Mouse (Mus musculus): ENCODE results near the gene Plekho1. TPM values are rescaled to one million over a fixed set of nuclear protein-coding genes. Genes with fewer than 3 reads are reported as not detected.
A peak's percentile ranks its signal among the peaks of the same experiment; 100 is the strongest.
"Not testable (repeated sequence)": the region's sequence is repeated elsewhere in the genome, so short reads cannot be mapped to it uniquely, and the experiment has no call there.

Gene Plekho1
- polyA plus RNA-seq, 1 experiment from 2014 or later: 95.1 TPM

DNA sequence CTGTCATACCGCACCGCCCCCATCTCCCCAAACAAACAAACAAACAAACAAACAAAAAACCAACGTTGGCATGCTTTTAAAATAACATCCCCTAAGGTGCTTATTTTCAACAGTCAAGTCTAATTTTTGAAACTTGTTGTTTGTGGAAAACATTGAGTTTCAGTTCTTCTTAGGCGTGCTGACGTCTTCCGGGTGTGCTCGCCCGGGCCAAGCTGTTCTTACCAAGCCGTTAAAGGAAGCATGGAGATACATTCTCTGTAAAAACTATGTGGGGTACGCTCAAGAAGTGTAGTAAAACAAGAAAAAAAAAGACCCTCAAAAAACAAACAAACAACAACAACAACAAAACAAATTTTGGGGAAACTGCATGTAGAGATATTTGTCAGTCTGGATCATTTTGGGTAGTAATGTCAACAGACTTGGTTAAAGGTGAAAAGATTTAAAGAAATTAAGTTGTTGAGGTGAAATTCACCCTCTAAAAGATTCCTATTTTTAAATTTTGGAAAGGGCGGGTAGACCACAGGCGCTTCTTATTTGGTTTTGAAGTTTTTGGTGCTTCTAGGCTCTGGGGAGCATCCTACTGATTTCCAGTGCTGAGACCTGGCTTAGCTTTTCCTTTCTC, 23.4 kb downstream of the Plekho1 start:
- Histone ChIP-seq H3K36me3 (replicated peaks) (no peaks in the 10 kb centered on the region), H3K9ac (no peak overlapping the region), H3K27ac (peak overlapping the region; percentile 92), H3K4me3 (replicated peaks) (peak overlapping the region; percentile 28), H3K9me3 (no peaks in the 10 kb centered on the region), H3K4me1 (peaks cover 22% of the 10 kb centered on the region), H3K27me3 (no peaks in the 10 kb centered on the region), H3K4me2 (peak overlapping the region; percentile 52)
- WGBS: 66% methylated on average over 12 of the region's 12 CpGs
- ATAC-seq (ENCODE audit: low FRiP score): no peak

- not testable (repeated sequence) for H3K4me2 ChIP-seq; H3K9ac ChIP-seq; H3K36me3 ChIP-seq (replicated peaks); H3K4me3 ChIP-seq (replicated peaks); H3K9me3 ChIP-seq; H3K27me3 ChIP-seq; H3K27ac ChIP-seq; ATAC-seq (ENCODE audit: low FRiP score)
- 57% methylated on average over 7 of the region's 7 CpGs for WGBS
- peaks cover 28% of the 10 kb centered on the region for H3K4me1 ChIP-seq
These were observed 25.1 kb downstream of the Plekho1 start for GRCm38 (mm10) chr3:95970661-95971060.

- ATAC-seq (ENCODE audit: low FRiP score): no peak
- 0 out of 2 replicates have a peak, but pooled peaks cover 6% of the 10 kb centered on the region for H3K27me3 ChIP-seq
- peaks cover 27% of the 10 kb centered on the region for H3K4me1 ChIP-seq
- WGBS: 82% methylated on average over 1 of the region's 1 CpGs
- no peak overlapping the region for H3K27ac ChIP-seq
- no peak overlapping the region for H3K4me3 ChIP-seq (replicated peaks)
- H3K9ac ChIP-seq: no peak overlapping the region
- no peaks in the 10 kb centered on the region for H3K36me3 ChIP-seq (replicated peaks)
- no peak overlapping the region for H3K4me2 ChIP-seq
- no peaks in the 10 kb centered on the region for H3K9me3 ChIP-seq
These were observed 26.5 kb downstream of the Plekho1 start for GRCm38 (mm10) chr3:95969277-95969676.

DNA sequence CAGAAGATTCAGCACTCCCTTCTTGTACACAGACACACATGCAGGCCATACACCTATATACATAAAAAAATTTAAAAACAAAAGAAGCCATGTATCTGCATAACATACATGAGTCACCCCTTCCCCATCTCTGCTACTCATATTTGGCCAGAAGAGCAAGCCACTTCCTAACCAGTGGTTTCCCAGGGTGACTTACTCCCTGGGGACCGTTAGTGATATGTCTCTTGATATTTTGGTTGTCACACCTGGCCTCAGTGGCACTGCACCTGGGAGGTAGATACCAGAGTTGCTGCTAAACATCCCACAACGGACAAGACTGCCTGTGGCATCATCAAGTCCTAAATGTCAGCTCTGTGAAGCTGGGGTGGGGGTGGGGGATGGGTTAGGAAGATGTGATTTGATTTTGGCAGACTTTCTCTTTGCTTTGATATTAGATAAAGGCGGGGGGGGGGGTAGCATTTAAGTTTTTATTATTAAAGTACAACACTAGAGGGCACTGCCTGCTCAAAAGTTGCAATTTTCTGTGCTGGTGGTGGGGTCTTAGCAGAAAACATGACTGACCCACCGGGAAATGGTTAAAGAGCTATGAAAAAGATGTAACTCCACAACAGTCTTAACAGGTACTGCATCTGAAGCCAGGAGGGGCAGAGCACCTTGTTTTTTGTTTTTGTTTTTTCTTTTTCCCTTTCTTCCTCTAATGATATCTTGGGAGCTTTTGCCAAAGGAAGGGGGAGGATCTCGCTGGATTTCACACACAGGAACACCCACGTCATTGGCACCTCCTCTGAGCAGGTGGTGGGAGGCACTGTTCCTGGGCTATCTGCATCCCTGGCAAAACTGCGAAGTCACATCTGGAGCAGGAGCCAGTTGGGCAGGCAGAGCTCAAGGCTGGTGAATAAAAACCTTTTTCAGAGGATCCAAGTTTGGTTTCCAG, 30.0 kb downstream of the Plekho1 start:
- 0 out of 2 replicates have a peak, but pooled peaks cover 6% of the 10 kb centered on the region for H3K27me3 ChIP-seq
- no peak overlapping the region for H3K4me3 ChIP-seq (replicated peaks)
- no peaks in the 10 kb centered on the region for H3K9me3 ChIP-seq
- H3K4me1 ChIP-seq: peaks cover 6% of the 10 kb centered on the region; the same call in 1 of the 2 replicates
- H3K9ac ChIP-seq: no peak overlapping the region
- WGBS: 14% methylated on average over 7 of the region's 7 CpGs
- no peaks in the 10 kb centered on the region for H3K36me3 ChIP-seq (replicated peaks)
- peak overlapping the region; percentile 36 for H3K4me2 ChIP-seq
- H3K27ac ChIP-seq: no peak overlapping the region
- ATAC-seq (ENCODE audit: low FRiP score): no peak

GRCm38 (mm10) chr3:95963681-95964080, 32.1 kb downstream of the Plekho1 start:
- no peak overlapping the region for H3K4me3 ChIP-seq (replicated peaks)
- peaks cover 6% of the 10 kb centered on the region; the same call in 1 of the 2 replicates for H3K4me1 ChIP-seq
- no peaks in the 10 kb centered on the region for H3K36me3 ChIP-seq (replicated peaks)
- no peak overlapping the region for H3K27ac ChIP-seq
- no peak overlapping the region for H3K4me2 ChIP-seq
- 45% methylated on average over 4 of the region's 4 CpGs for WGBS
- H3K9ac ChIP-seq: no peak overlapping the region
- ATAC-seq (ENCODE audit: low FRiP score): no peak
- 0 out of 2 replicates have a peak, but pooled peaks cover 6% of the 10 kb centered on the region for H3K27me3 ChIP-seq
- H3K9me3 ChIP-seq: no peaks in the 10 kb centered on the region

GRCm38 (mm10) chr3:95963230-95963629, 32.6 kb downstream of the Plekho1 start:
- 39% methylated on average over 2 of the region's 2 CpGs for WGBS

DNA sequence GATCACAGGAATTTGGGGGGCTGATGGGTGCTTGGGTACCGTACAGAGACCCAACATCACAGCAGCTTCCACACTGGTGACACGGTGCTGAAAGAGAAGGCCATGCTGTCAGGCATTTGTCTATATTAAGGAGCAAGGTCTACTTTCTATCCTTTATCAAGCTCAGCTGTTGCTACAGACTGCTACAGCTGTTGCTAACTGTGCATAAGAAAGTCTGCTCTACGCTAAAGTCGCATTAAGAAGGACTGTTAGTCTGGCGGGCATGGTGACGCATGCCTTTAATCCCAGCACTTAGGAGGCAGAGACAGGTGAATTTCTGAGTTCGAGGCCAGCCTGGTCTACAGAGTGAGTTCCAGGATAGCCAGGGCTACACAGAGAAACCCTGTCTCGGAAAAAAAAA, 33.6 kb downstream of the Plekho1 start:
- H3K9ac ChIP-seq; H3K27me3 ChIP-seq; H3K36me3 ChIP-seq (replicated peaks); H3K27ac ChIP-seq; H3K4me2 ChIP-seq; H3K4me3 ChIP-seq (replicated peaks); H3K4me1 ChIP-seq; ATAC-seq (ENCODE audit: low FRiP score); H3K9me3 ChIP-seq: not testable (repeated sequence)
- WGBS: 82% methylated on average over 8 of the region's 8 CpGs

More at GRCm38 (mm10) chr3:95963230-95963629, 32.6 kb downstream of the Plekho1 start:
- ATAC-seq (ENCODE audit: low FRiP score): no peak
- Histone ChIP-seq H3K9ac (no peak overlapping the region), H3K4me1 (peaks cover 6% of the 10 kb centered on the region; the same call in 1 of the 2 replicates), H3K9me3 (no peaks in the 10 kb centered on the region), H3K4me2 (no peak overlapping the region), H3K27me3 (0 out of 2 replicates have a peak, but pooled peaks cover 6% of the 10 kb centered on the region), H3K27ac (no peak overlapping the region), H3K4me3 (replicated peaks) (no peak overlapping the region), H3K36me3 (replicated peaks) (no peaks in the 10 kb centered on the region)

DNA sequence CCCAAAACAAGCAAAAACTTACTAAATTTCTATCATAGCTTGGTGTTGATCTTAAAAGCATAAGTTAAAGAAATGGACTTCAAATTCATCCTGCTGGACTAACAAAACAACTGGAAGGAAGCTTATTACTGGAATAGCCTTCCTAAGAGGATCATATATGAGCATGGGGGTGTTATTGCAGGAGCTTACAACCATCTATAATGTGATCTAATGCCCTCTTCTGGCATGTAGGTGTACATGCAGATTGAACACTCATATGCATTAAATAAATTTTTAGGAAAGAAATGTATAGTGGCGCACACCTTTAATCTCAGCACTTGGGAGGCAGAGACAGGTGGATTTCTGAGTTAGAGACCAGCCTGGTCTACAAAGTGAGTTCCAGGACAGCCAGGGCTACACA, 36.0 kb downstream of the Plekho1 start:
- no peak for ATAC-seq (ENCODE audit: low FRiP score)
- Histone ChIP-seq H3K4me2 (no peak overlapping the region), H3K9me3 (no peaks in the 10 kb centered on the region), H3K4me3 (replicated peaks) (no peak overlapping the region), H3K36me3 (replicated peaks) (no peaks in the 10 kb centered on the region), H3K4me1 (no peaks in the 10 kb centered on the region), H3K9ac (no peak overlapping the region), H3K27ac (no peak overlapping the region), H3K27me3 (no peaks in the 10 kb centered on the region)
- WGBS: 98% methylated on average over 1 of the region's 1 CpGs

DNA sequence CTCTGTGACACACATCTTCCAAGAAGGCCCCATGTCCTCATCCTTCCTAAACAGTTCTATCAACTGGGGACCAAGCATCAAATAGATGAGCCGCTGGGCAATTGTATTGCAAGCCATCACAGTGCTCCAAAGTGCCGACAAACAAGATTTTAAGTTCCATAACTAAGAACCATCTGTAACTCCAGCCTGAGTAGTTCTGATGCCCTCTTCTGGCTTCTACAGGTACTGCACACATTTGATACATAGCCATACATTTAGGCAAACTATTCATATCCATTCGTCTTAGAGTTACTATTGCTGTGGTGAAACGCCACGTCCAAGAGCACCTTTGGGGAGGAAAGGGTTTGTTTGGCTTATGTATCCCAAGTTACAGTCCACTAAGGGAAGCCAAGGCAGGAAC, 36.7 kb downstream of the Plekho1 start:
- no peak overlapping the region for H3K4me3 ChIP-seq (replicated peaks)
- no peak overlapping the region for H3K27ac ChIP-seq
- 87% methylated on average over 5 of the region's 5 CpGs for WGBS
- H3K4me2 ChIP-seq: no peak overlapping the region
- no peaks in the 10 kb centered on the region for H3K4me1 ChIP-seq
- H3K9me3 ChIP-seq: no peaks in the 10 kb centered on the region
- ATAC-seq (ENCODE audit: low FRiP score): no peak
- H3K27me3 ChIP-seq: no peaks in the 10 kb centered on the region
- H3K36me3 ChIP-seq (replicated peaks): no peaks in the 10 kb centered on the region
- H3K9ac ChIP-seq: no peak overlapping the region

DNA sequence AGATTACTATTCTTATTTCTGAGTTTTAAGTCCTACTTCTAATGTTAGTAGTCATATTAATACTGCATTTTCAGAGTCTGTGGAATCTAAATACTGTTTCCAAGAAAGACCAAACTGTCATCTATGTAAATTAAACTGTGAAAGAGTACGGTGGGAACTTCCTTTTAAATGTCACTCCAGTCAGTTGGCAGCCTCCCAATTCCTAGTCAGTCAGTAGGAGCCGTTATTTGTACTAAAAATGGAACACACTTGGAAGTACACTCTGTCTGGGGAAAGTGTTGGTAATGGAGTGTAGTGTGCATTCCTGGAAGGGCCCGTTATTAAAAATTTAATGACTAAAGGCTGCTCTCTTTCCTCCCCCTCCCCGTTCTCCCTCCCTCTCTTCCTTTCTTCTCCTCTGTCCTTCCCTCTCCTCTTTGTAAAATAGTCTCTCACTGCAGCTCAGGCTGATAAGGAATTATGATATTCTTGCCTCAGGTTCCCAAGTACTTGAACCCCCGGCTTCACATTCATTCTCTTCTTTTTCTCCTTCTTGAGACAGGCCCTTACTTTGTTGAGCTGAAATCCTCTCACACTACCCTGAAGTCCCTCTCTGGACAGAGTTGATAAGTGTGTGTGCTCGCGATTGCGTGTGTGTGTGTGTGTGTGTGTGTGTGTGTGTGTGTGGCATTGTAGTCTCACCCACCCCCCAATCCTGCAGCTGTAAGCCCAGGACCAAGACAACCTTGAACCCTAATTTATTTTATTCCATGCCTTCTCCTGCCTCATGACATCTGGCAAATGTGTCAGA, 38.2 kb downstream of the Plekho1 start:
- 69% methylated on average over 8 of the region's 8 CpGs for WGBS
- Histone ChIP-seq H3K27me3 (no peaks in the 10 kb centered on the region), H3K9me3 (no peaks in the 10 kb centered on the region), H3K4me1 (peaks cover 10% of the 10 kb centered on the region), H3K36me3 (replicated peaks) (no peaks in the 10 kb centered on the region), H3K27ac (0 out of 2 replicates have a peak overlapping the region, but pooled peaks have one; percentile 6), H3K9ac (no peak overlapping the region), H3K4me3 (replicated peaks) (no peak overlapping the region), H3K4me2 (no peak overlapping the region)
- ATAC-seq (ENCODE audit: low FRiP score): no peak

- Histone ChIP-seq H3K9me3 (no peaks in the 10 kb centered on the region), H3K4me2 (no peak overlapping the region), H3K4me3 (replicated peaks) (no peak overlapping the region), H3K9ac (no peak overlapping the region), H3K27me3 (no peaks in the 10 kb centered on the region), H3K4me1 (peaks cover 16% of the 10 kb centered on the region), H3K36me3 (replicated peaks) (no peaks in the 10 kb centered on the region), H3K27ac (no peak overlapping the region)
- no peak for ATAC-seq (ENCODE audit: low FRiP score)
- WGBS: 92% methylated on average over 5 of the region's 5 CpGs
These were observed 40.5 kb downstream of the Plekho1 start for GRCm38 (mm10) chr3:95955318-95955717.

- H3K9me3 ChIP-seq; H3K27ac ChIP-seq; H3K36me3 ChIP-seq (replicated peaks); H3K4me2 ChIP-seq; H3K4me3 ChIP-seq (replicated peaks); ATAC-seq (ENCODE audit: low FRiP score); H3K27me3 ChIP-seq; H3K9ac ChIP-seq: not testable (repeated sequence)
- 89% methylated on average over 12 of the region's 12 CpGs for WGBS
- peaks cover 16% of the 10 kb centered on the region for H3K4me1 ChIP-seq
These were observed 41.1 kb downstream of the Plekho1 start for GRCm38 (mm10) chr3:95954648-95955173.
